Mouse (Mus musculus): ENCODE measurements around the gene Lrrc73. TPM values are rescaled to one million over a fixed set of nuclear protein-coding genes. Genes with fewer than 3 reads are reported as not detected.

Gene Lrrc73
- polyA plus RNA-seq, 1 experiment from 2014 or later: 1.4 TPM

- no peak overlapping the region for H3K9ac ChIP-seq
- WGBS: 81% methylated on average over 12 of the region's 12 CpGs
- H3K36me3 ChIP-seq: peaks cover 85% of the 10 kb centered on the region
These were observed 12.2 kb downstream of the Lrrc73 start for GRCm38 (mm10) chr17:46265502-46265901.

DNA sequence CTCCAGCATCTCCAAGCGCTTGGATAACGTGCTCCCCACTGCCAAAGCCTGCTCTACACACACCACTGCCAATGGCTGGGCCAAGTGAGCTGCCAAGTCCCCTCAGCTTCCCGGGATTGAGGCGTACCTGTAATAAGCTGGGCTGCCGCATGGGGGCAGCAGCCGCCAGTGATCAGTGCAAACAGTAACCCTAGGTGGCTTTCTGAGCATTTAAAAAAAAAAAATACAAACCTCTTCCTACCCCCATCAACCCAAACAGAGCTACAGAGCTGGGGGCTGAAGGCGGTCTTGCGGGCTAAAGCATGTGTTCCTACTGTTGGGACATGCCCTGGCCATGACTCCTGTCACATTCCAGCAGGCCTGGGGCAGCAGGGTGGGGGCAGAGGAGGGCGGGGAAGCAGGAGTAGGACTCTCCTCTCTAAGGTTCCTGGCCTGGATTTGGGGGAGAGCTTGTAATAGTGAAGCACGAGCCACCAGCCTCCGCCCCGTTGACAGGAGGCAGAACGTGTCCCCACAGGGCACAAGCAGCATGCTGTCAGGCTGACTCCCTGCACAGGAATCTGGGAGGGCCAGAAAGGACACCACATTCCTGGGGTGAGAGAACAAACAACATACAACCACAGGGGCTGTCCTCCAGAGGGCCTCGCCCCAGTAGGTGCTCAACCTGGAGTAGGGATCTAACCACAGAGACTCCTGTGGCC, 12.7 kb downstream of the Lrrc73 start:
- Histone ChIP-seq H3K27me3 (no peaks in the 10 kb centered on the region), H3K27ac (peak overlapping the region; percentile 56), H3K9me3 (no peaks in the 10 kb centered on the region), H3K36me3 (peaks cover 85% of the 10 kb centered on the region), H3K9ac (no peak overlapping the region), H3K4me2 (replicated peaks) (no peak overlapping the region), H3K4me1 (peaks cover 12% of the 10 kb centered on the region), H3K4me3 (no peak overlapping the region)
- WGBS: 18% methylated on average over 14 of the region's 14 CpGs
- ATAC-seq (ENCODE audit: insufficient number of reproducible peaks, insufficient read depth, low FRiP score, low TSS enrichment): 0 out of 2 replicates have a peak, but pooled peaks have one; percentile 8

More at GRCm38 (mm10) chr17:46265502-46265901, 12.2 kb downstream of the Lrrc73 start:
- Histone ChIP-seq H3K4me2 (replicated peaks) (no peak overlapping the region), H3K27me3 (no peaks in the 10 kb centered on the region), H3K4me3 (no peak overlapping the region), H3K4me1 (peaks cover 12% of the 10 kb centered on the region), H3K27ac (no peak overlapping the region), H3K9me3 (no peaks in the 10 kb centered on the region)
- ATAC-seq (ENCODE audit: insufficient number of reproducible peaks, insufficient read depth, low FRiP score, low TSS enrichment): no peak

- WGBS: 60% methylated on average over 6 of the region's 6 CpGs
- H3K36me3 ChIP-seq: peaks cover 86% of the 10 kb centered on the region
- H3K27me3 ChIP-seq: no peaks in the 10 kb centered on the region
- H3K9ac ChIP-seq: no peak overlapping the region
- no peaks in the 10 kb centered on the region for H3K9me3 ChIP-seq
- no peak overlapping the region for H3K4me2 ChIP-seq (replicated peaks)
- no peak for ATAC-seq (ENCODE audit: insufficient number of reproducible peaks, insufficient read depth, low FRiP score, low TSS enrichment)
- H3K4me1 ChIP-seq: peaks cover 12% of the 10 kb centered on the region
- no peak overlapping the region for H3K4me3 ChIP-seq
- peak overlapping the region; percentile 56 for H3K27ac ChIP-seq
These were observed 13.7 kb downstream of the Lrrc73 start for GRCm38 (mm10) chr17:46266986-46267385.

GRCm38 (mm10) chr17:46267511-46267910, 14.2 kb downstream of the Lrrc73 start:
- Histone ChIP-seq H3K4me1 (peaks cover 12% of the 10 kb centered on the region), H3K4me2 (replicated peaks) (no peak overlapping the region), H3K36me3 (peaks cover 83% of the 10 kb centered on the region), H3K27me3 (no peaks in the 10 kb centered on the region), H3K4me3 (no peak overlapping the region), H3K27ac (no peak overlapping the region; the same call in 1 of the 2 replicates), H3K9ac (no peak overlapping the region), H3K9me3 (no peaks in the 10 kb centered on the region)
- WGBS: 75% methylated on average over 7 of the region's 7 CpGs
- no peak for ATAC-seq (ENCODE audit: insufficient number of reproducible peaks, insufficient read depth, low FRiP score, low TSS enrichment)

DNA sequence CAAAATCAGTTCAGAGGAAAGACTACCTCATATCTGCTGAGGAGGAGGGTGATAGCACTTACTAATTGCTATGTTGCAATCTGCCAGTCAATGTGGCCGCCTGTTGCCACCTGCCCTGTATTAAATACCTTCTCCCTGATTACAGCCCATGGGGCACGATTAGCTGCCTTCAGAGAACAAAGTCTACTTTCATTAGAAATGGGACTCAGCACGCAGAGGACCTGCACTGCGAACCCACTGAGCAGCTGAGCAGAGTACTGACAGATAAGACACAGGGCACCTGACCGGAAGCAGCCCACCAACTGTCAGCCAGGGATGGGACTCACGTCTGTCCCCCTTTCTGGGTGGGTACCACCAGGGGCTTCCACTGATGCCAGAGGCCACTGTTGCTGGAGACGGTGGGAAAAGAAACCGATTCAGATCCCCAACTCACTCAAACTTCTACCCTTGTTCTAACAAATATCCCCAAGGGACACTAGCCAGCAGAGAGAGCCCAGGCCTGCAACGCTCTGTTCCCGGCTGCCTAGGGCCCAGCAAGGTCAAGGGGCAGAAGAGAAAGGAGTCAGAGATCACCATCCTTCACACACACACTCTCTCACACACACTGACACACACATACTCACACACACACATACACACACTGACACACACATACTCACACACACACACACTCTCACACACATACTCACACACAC, 14.8 kb downstream of the Lrrc73 start:
- Histone ChIP-seq H3K4me1 (peaks cover 12% of the 10 kb centered on the region), H3K27ac (0 out of 2 replicates have a peak overlapping the region, but pooled peaks have one; percentile 6), H3K36me3 (peaks cover 81% of the 10 kb centered on the region), H3K27me3 (no peaks in the 10 kb centered on the region), H3K9ac (no peak overlapping the region), H3K9me3 (no peaks in the 10 kb centered on the region), H3K4me3 (no peak overlapping the region), H3K4me2 (replicated peaks) (no peak overlapping the region)
- no peak for ATAC-seq (ENCODE audit: insufficient number of reproducible peaks, insufficient read depth, low FRiP score, low TSS enrichment)
- WGBS: 57% methylated on average over 10 of the region's 10 CpGs

GRCm38 (mm10) chr17:46269771-46270534, 16.6 kb downstream of the Lrrc73 start:
- H3K27ac ChIP-seq: 0 out of 2 replicates have a peak overlapping the region, but pooled peaks have one; percentile 30
- no peak overlapping the region for H3K4me2 ChIP-seq (replicated peaks)
- WGBS: 86% methylated on average over 19 of the region's 19 CpGs
- H3K27me3 ChIP-seq: no peaks in the 10 kb centered on the region
- H3K4me3 ChIP-seq: no peak overlapping the region
- H3K4me1 ChIP-seq: peaks cover 28% of the 10 kb centered on the region
- H3K9ac ChIP-seq: no peak overlapping the region
- no peak for ATAC-seq (ENCODE audit: insufficient number of reproducible peaks, insufficient read depth, low FRiP score, low TSS enrichment)
- H3K9me3 ChIP-seq: no peaks in the 10 kb centered on the region
- H3K36me3 ChIP-seq: peaks cover 75% of the 10 kb centered on the region

- Histone ChIP-seq H3K9me3 (no peaks in the 10 kb centered on the region), H3K4me2 (replicated peaks) (no peak overlapping the region), H3K9ac (no peak overlapping the region), H3K4me1 (peaks cover 21% of the 10 kb centered on the region), H3K36me3 (peaks cover 64% of the 10 kb centered on the region), H3K27ac (no peak overlapping the region), H3K27me3 (no peaks in the 10 kb centered on the region), H3K4me3 (no peak overlapping the region)
- WGBS: 96% methylated on average over 2 of the region's 2 CpGs
- ATAC-seq (ENCODE audit: insufficient number of reproducible peaks, insufficient read depth, low FRiP score, low TSS enrichment): no peak
These were observed 18.7 kb downstream of the Lrrc73 start for GRCm38 (mm10) chr17:46272058-46272457.

DNA sequence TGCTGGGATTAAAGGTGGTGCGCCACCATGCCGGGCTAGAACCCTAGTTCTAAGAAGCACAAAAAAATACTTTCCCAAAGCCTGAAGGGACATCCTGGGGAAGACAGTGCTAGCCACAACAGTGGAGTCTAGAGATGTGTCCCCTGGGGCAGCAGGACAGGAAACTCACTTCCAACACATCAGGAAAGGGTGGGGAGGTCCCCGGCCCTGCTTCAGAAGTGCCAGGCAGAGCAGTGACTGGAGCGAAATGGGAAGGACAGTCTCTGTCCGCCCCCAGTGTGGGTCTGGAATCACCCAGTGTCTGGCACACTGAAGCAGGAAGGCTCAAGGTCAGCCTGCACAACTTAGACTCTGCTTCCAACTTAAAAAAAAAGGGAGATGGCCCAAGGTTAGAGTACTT, 19.3 kb downstream of the Lrrc73 start:
- peaks cover 24% of the 10 kb centered on the region for H3K4me1 ChIP-seq
- no peak overlapping the region for H3K9ac ChIP-seq
- no peak overlapping the region for H3K4me3 ChIP-seq
- H3K27ac ChIP-seq: no peak overlapping the region
- H3K27me3 ChIP-seq: no peaks in the 10 kb centered on the region
- WGBS: 83% methylated on average over 5 of the region's 5 CpGs
- H3K9me3 ChIP-seq: no peaks in the 10 kb centered on the region
- peaks cover 58% of the 10 kb centered on the region for H3K36me3 ChIP-seq
- ATAC-seq (ENCODE audit: insufficient number of reproducible peaks, insufficient read depth, low FRiP score, low TSS enrichment): no peak
- no peak overlapping the region for H3K4me2 ChIP-seq (replicated peaks)

GRCm38 (mm10) chr17:46273803-46274236, 20.5 kb downstream of the Lrrc73 start:
- Histone ChIP-seq H3K4me3 (no peak overlapping the region), H3K4me2 (replicated peaks) (peak overlapping the region; percentile 11; the same call in 1 of the 2 replicates), H3K9me3 (no peaks in the 10 kb centered on the region), H3K9ac (0 out of 2 replicates have a peak overlapping the region, but pooled peaks have one; percentile 19), H3K36me3 (peaks cover 51% of the 10 kb centered on the region), H3K4me1 (peaks cover 33% of the 10 kb centered on the region), H3K27ac (peak overlapping the region; percentile 76), H3K27me3 (no peaks in the 10 kb centered on the region)
- 15% methylated on average over 1 of the region's 1 CpGs for WGBS
- ATAC-seq (ENCODE audit: insufficient number of reproducible peaks, insufficient read depth, low FRiP score, low TSS enrichment): 0 out of 2 replicates have a peak, but pooled peaks have one; percentile 22

DNA sequence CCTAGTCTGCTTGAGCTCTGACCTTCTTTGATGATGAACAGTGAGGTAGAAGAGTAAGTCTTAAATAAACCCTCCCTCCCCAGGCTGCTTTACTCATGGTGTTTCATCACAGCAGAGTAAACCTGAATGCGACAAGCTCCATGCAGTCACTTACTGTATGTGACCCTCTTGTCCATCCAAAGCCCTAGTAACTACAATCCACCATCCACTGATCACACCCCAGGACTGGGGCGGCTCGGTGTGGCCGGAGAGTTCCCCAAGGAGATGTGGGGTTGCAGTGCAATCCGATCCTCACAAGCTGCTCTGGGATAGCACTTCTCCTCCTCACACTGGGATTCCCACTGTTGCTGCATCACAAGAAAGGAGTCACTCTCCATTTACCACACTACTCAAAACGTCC, 21.1 kb downstream of the Lrrc73 start:
- H3K4me2 ChIP-seq (replicated peaks): peak overlapping the region; percentile 11; the same call in 1 of the 2 replicates
- peak overlapping the region; percentile 76 for H3K27ac ChIP-seq
- no peaks in the 10 kb centered on the region for H3K9me3 ChIP-seq
- peaks cover 48% of the 10 kb centered on the region for H3K36me3 ChIP-seq
- no peak overlapping the region for H3K4me3 ChIP-seq
- 36% methylated on average over 6 of the region's 6 CpGs for WGBS
- peak overlapping the region; percentile 9; the same call in 1 of the 2 replicates for H3K9ac ChIP-seq
- H3K27me3 ChIP-seq: no peaks in the 10 kb centered on the region
- ATAC-seq (ENCODE audit: insufficient number of reproducible peaks, insufficient read depth, low FRiP score, low TSS enrichment): no peak
- peaks cover 36% of the 10 kb centered on the region for H3K4me1 ChIP-seq

DNA sequence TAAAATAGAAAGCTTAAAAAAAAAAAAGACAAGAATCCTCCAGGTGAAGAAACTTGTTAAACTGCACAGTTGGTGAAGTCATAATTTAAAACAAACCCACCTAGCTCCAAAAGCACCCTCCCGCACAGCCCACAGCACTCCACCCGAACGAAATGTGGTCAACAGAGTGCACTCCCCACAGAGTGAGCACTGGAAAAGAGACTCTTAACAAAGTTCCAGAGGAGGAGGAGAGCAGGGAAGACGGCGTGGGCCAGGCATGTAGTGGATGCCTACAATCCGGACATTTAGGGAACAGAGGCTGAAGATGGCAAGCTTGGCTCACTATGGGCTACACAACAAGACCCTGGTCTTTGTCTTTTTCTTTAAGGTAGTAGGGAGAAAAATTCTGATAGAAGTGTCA, 21.7 kb downstream of the Lrrc73 start:
- H3K9ac ChIP-seq: no peak overlapping the region; the same call in 1 of the 2 replicates
- no peaks in the 10 kb centered on the region for H3K27me3 ChIP-seq
- no peak for ATAC-seq (ENCODE audit: insufficient number of reproducible peaks, insufficient read depth, low FRiP score, low TSS enrichment)
- H3K4me1 ChIP-seq: peaks cover 36% of the 10 kb centered on the region
- no peak overlapping the region for H3K4me3 ChIP-seq
- no peak overlapping the region for H3K4me2 ChIP-seq (replicated peaks)
- H3K9me3 ChIP-seq: no peaks in the 10 kb centered on the region
- H3K27ac ChIP-seq: no peak overlapping the region
- 75% methylated on average over 6 of the region's 6 CpGs for WGBS
- peaks cover 45% of the 10 kb centered on the region for H3K36me3 ChIP-seq

Data from embryonic facial prominence, embryonic 12.5 days (tissue).